Mouse (Mus musculus) midbrain, embryonic 11.5 days (tissue): ENCODE data around the gene Ndufa3. TPM values are rescaled to one million over a fixed set of nuclear protein-coding genes. Genes with fewer than 3 reads are reported as not detected.
A peak's percentile ranks its signal among the peaks of the same experiment; 100 is the strongest.
"Not testable (repeated sequence)": the region's sequence is repeated elsewhere in the genome, so short reads cannot be mapped to it uniquely, and the experiment has no call there.

Experiments used
- ATAC-seq: fragments of 200-750 bp; cut with Nextera tagmentation; 2 replicates; pipeline ENCODE4 v1.8.0; 2017; ENCODE audit warnings: moderate TSS enrichment, moderate library complexity; ENCODE audit not compliant: low FRiP score
- DNase-seq: peaks from one replicate; pipeline ENCODE4 v3.0.0; 2015; ENCODE audit warnings: low spot score; ENCODE audit errors: missing footprints
- H3K27ac ChIP-seq: fragments of 300-500 bp; sonication (generic); 2 replicates; pipeline ENCODE4 v1.5.1; 2014; ENCODE audit warnings: low read depth, low read length
- H3K27me3 ChIP-seq: fragments of 300-500 bp; sonication (generic); 2 replicates; pipeline ENCODE4 v1.6.1; 2014; ENCODE audit warnings: mild to moderate bottlenecking, low read length, moderate library complexity, mixed read lengths; ENCODE audit not compliant: control insufficient read depth, insufficient read depth
- H3K36me3 ChIP-seq: fragments of 300-500 bp; sonication (generic); 2 replicates; pipeline ENCODE4 v1.6.1; 2014; ENCODE audit warnings: mild to moderate bottlenecking, low read length, moderate library complexity, mixed read lengths; ENCODE audit not compliant: control insufficient read depth, insufficient read depth
- H3K4me1 ChIP-seq: fragments of 300-500 bp; sonication (generic); 2 replicates; pipeline ENCODE4 v1.6.1; 2014; ENCODE audit warnings: low read length; ENCODE audit not compliant: control insufficient read depth, insufficient read depth
- H3K4me2 ChIP-seq: fragments of 300-500 bp; sonication (generic); 2 replicates; pipeline ENCODE4 v1.6.1; 2014; ENCODE audit warnings: mild to moderate bottlenecking, moderate library complexity
- H3K4me3 ChIP-seq: fragments of 300-500 bp; sonication (generic); 2 replicates; pipeline ENCODE4 v1.5.1; 2014; ENCODE audit warnings: low read depth, low read length
- H3K9ac ChIP-seq: fragments of 300-500 bp; sonication (generic); 2 replicates; pipeline ENCODE4 v1.6.1; 2014; ENCODE audit warnings: low read length
- H3K9me3 ChIP-seq: fragments of 300-500 bp; sonication (generic); 2 replicates; pipeline ENCODE4 v1.6.1; 2016; ENCODE audit warnings: low read length; ENCODE audit not compliant: control insufficient read depth
- WGBS: fragments of 180-500 bp; shearing (Covaris S2); extraction: QIAGEN DNeasy Blood & Tissue Kit; methylation state at CpG from one replicate; pipeline ENCODE4 v1.1.7; 2014; 5-methylcytosine and 5-hydroxymethylcytosine counted together
- polyA plus RNA-seq: library from polyadenylated mRNA; unstranded; fragments of >200 nt; fragmentation: Nextera tagmentation; extraction: Ambion mirVana; gene quantifications from 2 replicates; pipeline ENCODE4 v1.2.1, GENCODE M21; 2014

Ndufa3 gene
- polyA plus RNA-seq: 299 and 373 TPM in 2 replicates

DNA sequence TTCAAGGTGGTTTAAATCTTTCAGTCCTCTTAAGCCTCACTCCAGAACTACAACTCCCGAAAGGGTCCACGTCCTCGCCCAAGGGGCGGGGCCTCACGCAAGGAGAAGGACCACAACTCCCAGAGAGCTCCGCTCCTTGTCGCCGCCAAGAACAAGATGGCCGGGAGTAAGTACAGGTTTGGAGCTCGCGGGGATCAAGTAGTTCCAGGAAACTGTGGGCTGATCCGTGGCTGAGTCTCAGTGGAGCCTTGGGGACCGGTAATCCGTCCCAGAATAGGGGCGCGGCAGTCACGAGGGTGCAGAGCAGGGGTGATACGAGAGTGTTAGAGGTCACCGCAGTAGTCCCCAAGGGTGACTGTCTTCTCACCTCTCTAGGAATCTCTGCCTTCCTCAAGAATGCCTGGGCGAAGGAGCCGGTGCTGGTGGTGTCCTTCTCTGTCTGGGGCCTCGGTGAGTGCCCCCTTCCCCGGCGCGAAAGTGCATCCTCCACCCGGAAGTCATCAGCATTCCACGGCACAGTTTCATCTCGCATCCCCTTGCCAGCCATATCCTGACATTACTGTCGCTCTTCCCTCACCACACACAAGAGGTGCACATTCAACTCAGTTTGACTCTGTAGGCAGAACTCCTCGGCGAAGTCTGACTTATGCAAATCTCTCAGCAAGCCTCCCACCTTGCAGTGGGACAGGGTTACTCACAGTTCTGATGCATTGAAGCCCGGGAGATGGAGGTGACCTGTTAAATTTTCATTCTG, at the start of gene Ndufa3:
Ndufa3 (plus strand) TSS at position 132 of the 754 bp plus-strand sequence.
- WGBS: 1% methylated on average over 32 of the region's 32 CpGs

GRCm38 (mm10) chr7:3569725-3570124, 47.4 kb upstream of the Ndufa3 start:
- Histone ChIP-seq H3K4me1 (no peaks in the 10 kb centered on the region), H3K4me3 (no peak overlapping the region), H3K9ac (no peak overlapping the region), H3K36me3 (no peaks in the 10 kb centered on the region), H3K27me3 (no peaks in the 10 kb centered on the region), H3K4me2 (no peak overlapping the region), H3K27ac (no peak overlapping the region), H3K9me3 (no peaks in the 10 kb centered on the region)
- ATAC-seq (no peak), DNase-seq (no peak)
- 67% methylated on average over 6 of the region's 6 CpGs for WGBS

More for the DNA sequence above, at the start of gene Ndufa3:
- DNase-seq: peak; percentile 96
- H3K4me3 ChIP-seq: peak within 1 kb of the TSS; percentile 75
- peak within 1 kb of the TSS; percentile 83 for H3K9ac ChIP-seq
- peak within 1 kb of the TSS; percentile 55 for H3K4me2 ChIP-seq
- peak; percentile 97 for ATAC-seq
- H3K27me3 ChIP-seq: no peaks in the 10 kb centered on the region
- peak within 1 kb of the TSS; percentile 31; the same call in 1 of the 2 replicates for H3K27ac ChIP-seq
- peaks cover 5% of the 10 kb centered on the region; the same call in 1 of the 2 replicates for H3K4me1 ChIP-seq
- peaks cover 3% of the 10 kb centered on the region; the same call in 1 of the 2 replicates for H3K36me3 ChIP-seq
- no peaks in the 10 kb centered on the region for H3K9me3 ChIP-seq

DNA sequence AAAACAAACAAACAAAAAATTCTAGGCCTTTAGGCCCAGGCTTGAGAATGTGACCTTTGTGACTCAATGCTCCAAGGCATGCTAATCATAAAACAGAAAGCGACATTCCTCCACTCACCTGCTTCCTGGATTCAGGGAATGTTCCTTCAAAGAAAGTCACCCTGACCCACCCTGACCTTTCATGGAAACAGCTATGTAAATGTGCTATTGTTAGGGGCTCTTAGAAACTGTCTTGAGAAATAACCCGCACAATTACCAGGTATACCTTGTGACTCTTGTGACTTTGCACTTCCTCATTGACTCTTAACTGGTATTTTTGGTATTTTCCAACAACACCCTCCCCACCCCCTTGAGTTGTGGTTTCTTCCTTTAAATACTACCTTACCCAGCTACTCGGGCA, 46.6 kb upstream of the Ndufa3 start:
- not testable (repeated sequence) for H3K4me2 ChIP-seq, H3K9me3 ChIP-seq, H3K4me1 ChIP-seq, H3K27ac ChIP-seq, H3K36me3 ChIP-seq, DNase-seq, H3K4me3 ChIP-seq, H3K9ac ChIP-seq, H3K27me3 ChIP-seq, ATAC-seq
- WGBS: 90% methylated on average over 3 of the region's 3 CpGs

GRCm38 (mm10) chr7:3571847-3572246, 45.3 kb upstream of the Ndufa3 start:
- Histone ChIP-seq H3K9me3 (no peaks in the 10 kb centered on the region), H3K27me3 (no peaks in the 10 kb centered on the region), H3K4me2 (no peak overlapping the region), H3K27ac (no peak overlapping the region), H3K36me3 (no peaks in the 10 kb centered on the region), H3K4me3 (no peak overlapping the region), H3K4me1 (no peaks in the 10 kb centered on the region), H3K9ac (no peak overlapping the region)
- no peak for DNase-seq
- WGBS: 85% methylated on average over 1 of the region's 1 CpGs
- no peak for ATAC-seq

DNA sequence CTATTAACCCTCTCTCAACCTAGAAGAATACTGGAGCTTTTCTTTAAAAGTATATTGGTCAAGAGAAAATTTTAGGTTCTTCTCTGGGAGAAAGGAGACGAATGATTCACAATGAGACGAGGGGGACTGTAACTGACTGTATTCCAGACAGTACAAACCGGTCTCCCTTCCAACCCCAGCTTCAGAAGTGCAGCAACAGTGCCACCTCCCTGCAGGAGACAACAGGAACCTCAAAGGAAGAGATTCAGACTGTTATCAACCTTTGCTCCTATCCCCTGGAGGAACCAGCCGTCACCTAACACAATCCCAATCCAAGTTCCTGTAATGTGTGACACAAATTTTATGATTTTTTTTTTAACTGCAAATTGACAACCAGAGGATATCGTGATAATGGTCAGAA, 43.0 kb upstream of the Ndufa3 start:
- Histone ChIP-seq H3K4me1 (no peaks in the 10 kb centered on the region), H3K4me3 (no peak overlapping the region), H3K27me3 (no peaks in the 10 kb centered on the region), H3K4me2 (no peak overlapping the region), H3K27ac (no peak overlapping the region), H3K9ac (no peak overlapping the region), H3K9me3 (no peaks in the 10 kb centered on the region; the same call in 1 of the 2 replicates), H3K36me3 (no peaks in the 10 kb centered on the region)
- DNase-seq: no peak
- ATAC-seq: no peak
- 64% methylated on average over 5 of the region's 5 CpGs for WGBS

DNA sequence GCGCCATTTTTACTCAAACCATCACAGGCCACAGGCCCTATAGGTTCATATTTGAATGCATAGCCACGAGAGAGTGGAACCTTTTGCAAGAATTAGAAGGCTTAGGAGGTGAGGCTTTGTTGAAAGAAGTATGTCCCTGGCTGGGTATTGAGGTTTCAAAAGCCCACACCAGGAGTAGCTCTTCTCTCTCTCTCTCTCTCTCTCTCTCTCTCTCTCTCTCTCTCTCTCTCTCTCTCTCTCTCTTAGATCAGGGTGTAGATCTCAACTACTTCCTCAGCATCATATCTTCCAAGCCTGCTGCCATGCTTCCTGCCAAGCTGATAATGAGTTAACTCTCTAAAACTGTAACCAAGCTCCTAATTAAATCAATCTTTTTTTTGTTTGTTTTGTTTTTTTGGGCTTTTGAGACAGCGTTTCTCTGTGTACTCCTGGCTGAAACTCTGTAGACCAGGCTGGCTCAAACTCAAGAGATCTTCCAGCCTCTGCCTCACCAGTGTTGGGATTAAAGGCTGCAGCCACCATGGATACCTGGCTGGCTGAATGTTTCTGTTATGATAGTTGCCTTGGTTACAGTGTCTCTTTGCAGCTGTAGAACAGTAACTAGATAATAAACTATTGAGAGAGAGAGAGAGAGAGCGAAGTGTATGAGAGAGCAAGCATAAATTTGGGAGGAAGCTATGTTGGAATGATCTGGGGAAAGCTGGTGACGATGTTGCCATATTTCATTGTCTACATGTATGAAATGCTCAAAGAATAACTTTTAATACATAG, 40.6 kb upstream of the Ndufa3 start:
- H3K36me3 ChIP-seq: no peaks in the 10 kb centered on the region
- H3K4me1 ChIP-seq: no peaks in the 10 kb centered on the region
- no peak overlapping the region for H3K4me3 ChIP-seq
- H3K4me2 ChIP-seq: no peak overlapping the region
- H3K9ac ChIP-seq: no peak overlapping the region
- WGBS: 79% methylated on average over 5 of the region's 5 CpGs
- H3K9me3 ChIP-seq: no peaks in the 10 kb centered on the region; the same call in 1 of the 2 replicates
- ATAC-seq (no peak), DNase-seq (no peak)
- no peak overlapping the region for H3K27ac ChIP-seq
- H3K27me3 ChIP-seq: no peaks in the 10 kb centered on the region

DNA sequence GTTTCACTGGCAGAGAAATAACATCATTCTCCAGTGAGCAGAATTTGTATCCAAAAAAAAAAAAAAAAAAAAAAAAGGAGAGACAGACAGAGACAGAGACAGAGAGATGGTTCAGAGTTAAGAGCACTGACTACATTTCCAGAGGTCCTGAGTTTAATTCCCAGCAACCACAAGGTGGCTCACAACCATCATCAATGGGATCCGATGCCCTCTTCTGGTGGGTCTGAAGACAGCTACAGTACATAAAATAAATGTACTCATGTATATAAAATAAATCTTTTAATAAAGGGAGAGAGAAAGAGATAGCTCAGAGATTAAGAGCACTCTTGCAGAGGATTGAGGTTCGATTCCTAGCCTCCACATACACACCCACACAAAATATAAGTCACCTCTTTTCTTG, 39.0 kb upstream of the Ndufa3 start:
- H3K4me3 ChIP-seq: no peak overlapping the region
- no peaks in the 10 kb centered on the region for H3K4me1 ChIP-seq
- ATAC-seq (no peak), DNase-seq (no peak)
- H3K27ac ChIP-seq: no peak overlapping the region
- no peak overlapping the region for H3K4me2 ChIP-seq
- WGBS: 79% methylated on average over 2 of the region's 2 CpGs
- H3K9ac ChIP-seq: no peak overlapping the region
- H3K36me3 ChIP-seq: no peaks in the 10 kb centered on the region
- no peaks in the 10 kb centered on the region; the same call in 1 of the 2 replicates for H3K9me3 ChIP-seq
- no peaks in the 10 kb centered on the region for H3K27me3 ChIP-seq

- Histone ChIP-seq H3K36me3 (no peaks in the 10 kb centered on the region), H3K9ac (no peak overlapping the region), H3K27ac (no peak overlapping the region), H3K9me3 (no peaks in the 10 kb centered on the region; the same call in 1 of the 2 replicates), H3K4me2 (no peak overlapping the region), H3K4me1 (no peaks in the 10 kb centered on the region), H3K27me3 (no peaks in the 10 kb centered on the region), H3K4me3 (no peak overlapping the region)
- ATAC-seq: no peak
- 74% methylated on average over 6 of the region's 6 CpGs for WGBS
- DNase-seq: no peak
Observed at GRCm38 (mm10) chr7:3578952-3579546, 38.1 kb upstream of the Ndufa3 start.

GRCm38 (mm10) chr7:3580029-3580428, 37.1 kb upstream of the Ndufa3 start:
- Histone ChIP-seq H3K4me1 (no peaks in the 10 kb centered on the region), H3K9me3 (no peaks in the 10 kb centered on the region; the same call in 1 of the 2 replicates), H3K36me3 (no peaks in the 10 kb centered on the region), H3K4me2 (no peak overlapping the region), H3K27me3 (no peaks in the 10 kb centered on the region), H3K9ac (no peak overlapping the region), H3K27ac (no peak overlapping the region), H3K4me3 (no peak overlapping the region)
- DNase-seq (no peak), ATAC-seq (no peak)
- WGBS: 84% methylated on average over 2 of the region's 2 CpGs
